Mouse (Mus musculus): ENCODE measurements at regions not wholly inside any gene's neighbourhood (a gene's known extent, or its start where the extent isn't known, plus 50 kb on each side); places are given as distances from the start of the nearest gene placed in this dataset.

DNA sequence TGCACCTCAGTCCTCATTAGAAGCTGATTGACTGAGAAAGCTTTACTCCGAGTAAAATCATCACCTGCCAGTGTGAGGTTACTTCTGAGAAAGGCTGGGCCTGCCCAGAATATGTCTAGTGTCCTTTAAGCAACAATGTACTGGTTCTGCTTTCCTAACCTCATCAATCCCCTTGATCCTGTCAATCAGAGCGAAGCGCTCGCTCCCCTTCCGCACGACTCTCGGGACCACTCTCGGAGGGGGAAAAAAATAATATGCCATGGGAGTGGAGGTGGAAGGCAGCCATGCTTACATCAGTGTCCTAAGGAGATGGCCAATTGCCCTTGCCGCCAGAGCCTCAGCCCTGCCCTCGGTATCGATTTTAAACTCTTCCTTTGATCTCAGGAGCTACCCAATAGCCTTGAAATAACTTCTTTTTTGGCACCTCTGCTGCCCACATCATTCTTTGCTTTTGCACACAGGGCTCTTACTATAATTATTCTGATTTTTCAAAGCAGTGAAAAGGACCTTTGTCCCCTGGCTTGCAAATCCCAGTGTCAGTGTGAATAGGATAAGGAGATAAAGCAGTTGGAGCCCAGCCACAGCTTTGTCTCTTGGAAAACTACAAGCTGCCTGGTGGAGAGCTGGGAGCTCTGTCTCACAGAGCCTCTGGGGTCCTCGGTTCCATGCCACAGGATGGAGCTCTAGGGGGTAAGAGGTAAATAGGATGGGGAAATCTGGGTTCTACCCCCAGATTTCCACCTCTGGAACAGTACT is 80.5 kb upstream of the Mon1b start:
- Histone ChIP-seq H3K79me2 (replicated peaks; ENCODE audit: control insufficient read depth, extremely low read depth, insufficient read depth, poor library complexity, severe bottlenecking) (no peaks in the 10 kb centered on the region), H3K27ac (ENCODE audit: insufficient read depth, low read depth) (no peak overlapping the region), H3K27me3 (replicated peaks) (no peaks in the 10 kb centered on the region), H3K4me2 (ENCODE audit: insufficient read depth, low read depth, poor library complexity, severe bottlenecking) (no peak overlapping the region), H3K36me3 (replicated peaks in 1 of 2; ENCODE audit: control insufficient read depth in 1 of 2, insufficient read depth in 1 of 2, low read length in 1 of 2) (no peaks in the 10 kb centered on the region), H3K4me1 (ENCODE audit: control insufficient read depth in 1 of 2, insufficient read depth in 2 of 2) (no peaks in the 10 kb centered on the region), H3K4me3 (replicated peaks in 1 of 3; ENCODE audit: low read depth in 2 of 3, low read length in 2 of 3, poor library complexity in 1 of 3) (no peak overlapping the region), H3K9me3 (replicated peaks; ENCODE audit: low read length) (peaks cover 66% of the 10 kb centered on the region), H3K9ac (ENCODE audit: insufficient read depth, low read depth) (no peak overlapping the region)
- dilution Hi-C loops (cut with MboI; ENCODE audit: extremely low pct_ligation_motif_present, extremely low pct_unique_long_range_greater_than_20kb, low sequenced_read_pairs) = no loop called here
- TF ChIP-seq EP300 (IDR thresholded peaks at IDR 0.05; ENCODE audit: low read length) (no peak), USF2 (conservative IDR thresholded peaks at IDR 0.05; ENCODE audit: low read depth, low read length) (no peak), MAX (IDR thresholded peaks at IDR 0.05; ENCODE audit: low read length) (no peak), TCF12 (IDR thresholded peaks at IDR 0.05; ENCODE audit: low read depth, low read length) (no peak), RAD21 (IDR thresholded peaks at IDR 0.05; ENCODE audit: low read depth, low read length) (no peak), RCOR1 (conservative IDR thresholded peaks at IDR 0.05; ENCODE audit: low read depth, low read length) (no peak), SMC3 (IDR thresholded peaks at IDR 0.05; ENCODE audit: low read depth, low read length) (no peak), JUND (conservative IDR thresholded peaks at IDR 0.05; ENCODE audit: low read depth, low read length) (no peak), NRF1 (IDR thresholded peaks at IDR 0.05; ENCODE audit: low read depth, low read length) (no peak), ELF1 (IDR thresholded peaks at IDR 0.05; ENCODE audit: low read depth, low read length) (no peak), MAZ (IDR thresholded peaks at IDR 0.05; ENCODE audit: low read depth, low read length) (no peak), CHD2 (IDR thresholded peaks at IDR 0.05; ENCODE audit: low read length) (no peak), KAT2A (IDR thresholded peaks at IDR 0.05; ENCODE audit: insufficient replicate concordance, low read length) (no peak), POLR2A (IDR thresholded peaks at IDR 0.05; ENCODE audit: low read depth, low read length) (no peak), USF1 (IDR thresholded peaks at IDR 0.05; ENCODE audit: low read depth, low read length) (no peak)
- no peak for DNase-seq (ENCODE audit: extremely low read depth)
- in situ Hi-C loops (cut with MboI; ENCODE audit: low pct_ligation_motif_present, low pct_unique_long_range_greater_than_20kb, low sequenced_read_pairs) = no loop called here

DNA sequence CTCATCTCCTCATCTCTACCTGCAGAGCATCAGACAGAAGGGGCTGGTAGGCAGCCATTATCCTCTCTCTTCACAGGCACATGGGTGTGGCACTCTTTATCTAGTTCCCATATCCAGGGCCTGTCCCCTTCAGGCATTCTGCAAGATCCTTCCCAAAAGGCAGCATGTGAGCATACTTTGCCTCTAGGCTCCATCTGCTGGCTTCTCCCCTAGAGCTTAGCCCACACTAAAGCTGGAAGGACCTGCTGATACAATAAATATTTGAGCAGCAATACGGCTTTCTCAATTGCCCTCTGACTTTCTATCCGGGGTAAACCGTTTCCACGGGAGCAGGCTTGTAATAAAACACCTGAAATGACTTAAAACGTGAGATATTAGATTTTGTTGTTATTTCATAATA is 78.4 kb upstream of the Mon1b start:
- Histone ChIP-seq H3K9me3 (replicated peaks; ENCODE audit: low read length) (peaks cover 52% of the 10 kb centered on the region), H3K4me2 (ENCODE audit: insufficient read depth, low read depth, poor library complexity, severe bottlenecking) (no peak overlapping the region), H3K9ac (ENCODE audit: insufficient read depth, low read depth) (no peak overlapping the region), H3K4me1 (ENCODE audit: control insufficient read depth in 1 of 2, insufficient read depth in 2 of 2) (no peaks in the 10 kb centered on the region), H3K27ac (ENCODE audit: insufficient read depth, low read depth) (no peak overlapping the region), H3K4me3 (replicated peaks in 1 of 3; ENCODE audit: low read depth in 2 of 3, low read length in 2 of 3, poor library complexity in 1 of 3) (no peak overlapping the region), H3K79me2 (replicated peaks; ENCODE audit: control insufficient read depth, extremely low read depth, insufficient read depth, poor library complexity, severe bottlenecking) (no peaks in the 10 kb centered on the region), H3K27me3 (replicated peaks) (no peaks in the 10 kb centered on the region), H3K36me3 (replicated peaks in 1 of 2; ENCODE audit: control insufficient read depth in 1 of 2, insufficient read depth in 1 of 2, low read length in 1 of 2) (no peaks in the 10 kb centered on the region)
- TF ChIP-seq KAT2A (IDR thresholded peaks at IDR 0.05; ENCODE audit: insufficient replicate concordance, low read length) (no peak), SMC3 (IDR thresholded peaks at IDR 0.05; ENCODE audit: low read depth, low read length) (no peak), ZKSCAN1 (IDR thresholded peaks at IDR 0.05; ENCODE audit: borderline replicate concordance, low read depth, low read length) (no peak), ZNF384 (IDR thresholded peaks at IDR 0.05; ENCODE audit: low read depth, low read length) (no peak), MYC (IDR thresholded peaks at IDR 0.05; ENCODE audit: low read depth, low read length) (no peak), NRF1 (IDR thresholded peaks at IDR 0.05; ENCODE audit: low read depth, low read length) (no peak), ZC3H11A (IDR thresholded peaks at IDR 0.05; ENCODE audit: low read depth, low read length) (no peak), POLR2AphosphoS2 (IDR thresholded peaks at IDR 0.05; ENCODE audit: low read depth, low read length) (no peak), USF2 (conservative IDR thresholded peaks at IDR 0.05; ENCODE audit: low read depth, low read length) (no peak), E2F4 (IDR thresholded peaks at IDR 0.05; ENCODE audit: insufficient replicate concordance, low read depth, low read length) (no peak), ZMIZ1 (IDR thresholded peaks at IDR 0.05; ENCODE audit: low read depth, low read length) (no peak), MEF2A (IDR thresholded peaks at IDR 0.05; ENCODE audit: borderline replicate concordance, low read depth, low read length) (no peak), CTCF (conservative IDR thresholded peaks at IDR 0.05 in 1 of 2, IDR thresholded peaks at IDR 0.05 in 1 of 2; ENCODE audit: low read depth in 2 of 2, low read length in 2 of 2) (no peak), ETS1 (conservative IDR thresholded peaks at IDR 0.05; ENCODE audit: low read depth, low read length) (no peak), MAFK (IDR thresholded peaks at IDR 0.05; ENCODE audit: insufficient replicate concordance, low read length) (no peak), ELF1 (IDR thresholded peaks at IDR 0.05; ENCODE audit: low read depth, low read length) (no peak), IRF4 (IDR thresholded peaks at IDR 0.05; ENCODE audit: low read depth, low read length) (no peak), TCF12 (IDR thresholded peaks at IDR 0.05; ENCODE audit: low read depth, low read length) (no peak), RAD21 (IDR thresholded peaks at IDR 0.05; ENCODE audit: low read depth, low read length) (no peak)
- DNase-seq (ENCODE audit: extremely low read depth) = no peak
- dilution Hi-C loops (cut with MboI; ENCODE audit: extremely low pct_ligation_motif_present, extremely low pct_unique_long_range_greater_than_20kb, low sequenced_read_pairs) = no loop called here
- in situ Hi-C loops (cut with MboI; ENCODE audit: low pct_ligation_motif_present, low pct_unique_long_range_greater_than_20kb, low sequenced_read_pairs) = no loop called here

Measured in CH12.LX (cell line).